Mouse (Mus musculus): ENCODE data around the gene Arhgef11. TPM values are rescaled to one million over a fixed set of nuclear protein-coding genes. Genes with fewer than 3 reads are reported as not detected.
"Not testable (repeated sequence)": the region's sequence is repeated elsewhere in the genome, so short reads cannot be mapped to it uniquely, and the experiment has no call there.

Gene Arhgef11
- total and polyA plus RNA-seq, 3 experiments: 2.0 to 4.9 TPM; not detected in 1

DNA sequence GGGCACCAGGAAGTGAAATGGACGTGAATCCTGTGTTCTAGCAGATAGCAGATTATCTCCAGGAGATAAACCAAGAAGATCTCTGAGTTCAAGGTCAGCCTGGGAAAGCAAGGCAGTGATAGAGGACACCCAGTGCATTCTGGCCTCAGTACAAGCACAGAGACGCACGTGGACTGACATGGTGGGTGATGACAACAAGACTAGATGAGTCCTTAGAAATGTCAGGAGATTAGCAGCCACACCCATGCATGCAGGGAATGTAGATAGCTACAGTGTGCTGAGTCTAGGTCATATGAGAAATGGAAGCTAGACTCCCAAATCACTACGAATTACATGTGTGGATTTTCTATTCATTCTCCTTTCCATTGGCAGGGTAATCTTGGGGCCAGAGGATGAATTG lies 22.0 kb upstream of the Arhgef11 start:
- H3K9ac ChIP-seq (ENCODE audit: control insufficient read depth, low read depth, low read length, poor library complexity, severe bottlenecking); DNase-seq (ENCODE audit: low read depth, low spot score): not testable (repeated sequence)

DNA sequence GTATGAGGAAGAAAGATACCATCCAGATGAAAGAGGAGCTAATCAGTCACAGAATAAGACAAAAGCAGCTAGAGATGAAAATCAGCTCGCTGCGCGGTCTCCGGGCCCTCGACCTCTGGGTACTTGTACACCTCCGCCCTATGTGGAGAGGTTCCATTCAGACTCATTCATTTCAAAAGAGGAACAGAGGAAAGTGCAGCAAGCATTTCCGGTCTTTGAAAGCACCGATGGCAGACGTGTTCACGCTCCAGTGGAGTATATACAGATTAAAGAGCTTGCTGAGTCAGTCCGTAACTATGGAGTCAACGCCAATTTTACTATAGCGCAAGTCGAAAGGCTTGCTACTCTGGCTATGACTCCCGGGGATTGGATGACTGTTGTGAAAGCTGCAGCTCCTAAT lies 16.3 kb upstream of the Arhgef11 start:
- DNase-seq (ENCODE audit: low read depth, low spot score): not testable (repeated sequence)

More for the DNA sequence above, 22.0 kb upstream of the Arhgef11 start:
- H3K79me2 ChIP-seq (ENCODE audit: control insufficient read depth, insufficient read depth, low read length, poor library complexity); H3K9me3 ChIP-seq (replicated peaks; ENCODE audit: insufficient read depth, low read length); H3K27me3 ChIP-seq (ENCODE audit: control insufficient read depth in 1 of 2, insufficient read depth in 2 of 2, low read length in 2 of 2); H3K36me3 ChIP-seq (ENCODE audit: control insufficient read depth in 1 of 2, insufficient read depth in 2 of 2, low read length in 2 of 2); H3K4me3 ChIP-seq (ENCODE audit: control insufficient read depth in 1 of 2, insufficient read depth in 1 of 2, low read depth in 2 of 2, low read length in 2 of 2); H3K27ac ChIP-seq (ENCODE audit: control insufficient read depth, low read depth, low read length); H3K4me1 ChIP-seq (ENCODE audit: control insufficient read depth in 1 of 2, insufficient read depth in 2 of 2, low read length in 2 of 2): not testable (repeated sequence)

GRCm38 (mm10) chr3:87616354-87616753 lies 1.0 kb upstream of the Arhgef11 start:
- DNase-seq (ENCODE audit: low read depth, low spot score): no peak
- no peak overlapping the region for H3K9ac ChIP-seq (ENCODE audit: control insufficient read depth, low read depth, low read length, poor library complexity, severe bottlenecking)
- TF ChIP-seq ZC3H11A (IDR thresholded peaks at IDR 0.05; ENCODE audit: low read depth, low read length) (no peak), SIN3A (IDR thresholded peaks at IDR 0.05; ENCODE audit: low read length) (no peak), GATA1 (IDR thresholded peaks at IDR 0.05; ENCODE audit: low read depth, low read length) (no peak), HCFC1 (IDR thresholded peaks at IDR 0.05; ENCODE audit: low read depth, low read length) (no peak), NRF1 (IDR thresholded peaks at IDR 0.05; ENCODE audit: insufficient read depth, low read depth, low read length, poor library complexity, severe bottlenecking) (no peak), MYB (IDR thresholded peaks at IDR 0.05; ENCODE audit: low read depth, low read length) (no peak), ZNF384 (IDR thresholded peaks at IDR 0.05; ENCODE audit: low read depth, low read length) (no peak), TCF12 (IDR thresholded peaks at IDR 0.05; ENCODE audit: low read depth, low read length) (no peak), CHD2 (IDR thresholded peaks at IDR 0.05; ENCODE audit: low read length) (no peak), KAT2A (conservative IDR thresholded peaks at IDR 0.05; ENCODE audit: low read depth, low read length) (no peak), MEF2A (IDR thresholded peaks at IDR 0.05; ENCODE audit: extremely low read depth, insufficient replicate concordance, low read depth, low read length, poor library complexity, severe bottlenecking) (no peak), POLR2AphosphoS5 (IDR thresholded peaks at IDR 0.05; ENCODE audit: borderline replicate concordance, low read depth, low read length) (no peak), CTCF (IDR thresholded peaks at IDR 0.05 in 2 of 3, conservative IDR thresholded peaks at IDR 0.05 in 1 of 3; ENCODE audit: control insufficient read depth in 1 of 3, insufficient read depth in 1 of 3, low read depth in 2 of 3, low read length in 3 of 3, poor library complexity in 1 of 3, severe bottlenecking in 1 of 3) (no peak), MAFK (IDR thresholded peaks at IDR 0.05; ENCODE audit: borderline replicate concordance, low read depth, low read length) (no peak), MYC (IDR thresholded peaks at IDR 0.05; ENCODE audit: low read depth, low read length) (no peak), TBP (IDR thresholded peaks at IDR 0.05; ENCODE audit: low read depth, low read length) (no peak), USF2 (IDR thresholded peaks at IDR 0.05; ENCODE audit: borderline replicate concordance in 1 of 2, insufficient read depth in 1 of 2, low read depth in 1 of 2, low read length in 2 of 2) (no peak), ETS1 (IDR thresholded peaks at IDR 0.05; ENCODE audit: low read depth, low read length) (no peak), RAD21 (IDR thresholded peaks at IDR 0.05; ENCODE audit: low read depth, low read length) (no peak), ZMIZ1 (IDR thresholded peaks at IDR 0.05; ENCODE audit: low read depth, low read length) (no peak)
- no peaks in the 10 kb centered on the region for H3K27me3 ChIP-seq (ENCODE audit: control insufficient read depth in 1 of 2, insufficient read depth in 2 of 2, low read length in 2 of 2)
- H3K4me1 ChIP-seq (ENCODE audit: control insufficient read depth in 1 of 2, insufficient read depth in 2 of 2, low read length in 2 of 2): peaks cover 0 to 21% of the 10 kb centered on the region in 2 experiments; a peak in 3 of 4 replicates
- no peak overlapping the region for H3K4me3 ChIP-seq (ENCODE audit: control insufficient read depth in 1 of 2, insufficient read depth in 1 of 2, low read depth in 2 of 2, low read length in 2 of 2)
- H3K36me3 ChIP-seq (ENCODE audit: control insufficient read depth in 1 of 2, insufficient read depth in 2 of 2, low read length in 2 of 2): peaks cover 0 to 7% of the 10 kb centered on the region in 2 experiments; a peak in 2 of 4 replicates
- H3K27ac ChIP-seq (ENCODE audit: control insufficient read depth, low read depth, low read length): no peak overlapping the region
- no peaks in the 10 kb centered on the region for H3K9me3 ChIP-seq (replicated peaks; ENCODE audit: insufficient read depth, low read length)
- peaks cover 2% of the 10 kb centered on the region; the same call in 1 of the 2 replicates for H3K79me2 ChIP-seq (ENCODE audit: control insufficient read depth, insufficient read depth, low read length, poor library complexity)

More for the DNA sequence above, 16.3 kb upstream of the Arhgef11 start:
- H3K36me3 ChIP-seq (ENCODE audit: control insufficient read depth in 1 of 2, insufficient read depth in 2 of 2, low read length in 2 of 2); H3K9ac ChIP-seq (ENCODE audit: control insufficient read depth, low read depth, low read length, poor library complexity, severe bottlenecking); H3K27ac ChIP-seq (ENCODE audit: control insufficient read depth, low read depth, low read length); H3K27me3 ChIP-seq (ENCODE audit: control insufficient read depth in 1 of 2, insufficient read depth in 2 of 2, low read length in 2 of 2); H3K4me3 ChIP-seq (ENCODE audit: control insufficient read depth in 1 of 2, insufficient read depth in 1 of 2, low read depth in 2 of 2, low read length in 2 of 2); H3K79me2 ChIP-seq (ENCODE audit: control insufficient read depth, insufficient read depth, low read length, poor library complexity); H3K9me3 ChIP-seq (replicated peaks; ENCODE audit: insufficient read depth, low read length); H3K4me1 ChIP-seq (ENCODE audit: control insufficient read depth in 1 of 2, insufficient read depth in 2 of 2, low read length in 2 of 2): not testable (repeated sequence)
